Mouse (Mus musculus): ENCODE data around the gene Cfap97d2.

Cfap97d2 gene

DNA sequence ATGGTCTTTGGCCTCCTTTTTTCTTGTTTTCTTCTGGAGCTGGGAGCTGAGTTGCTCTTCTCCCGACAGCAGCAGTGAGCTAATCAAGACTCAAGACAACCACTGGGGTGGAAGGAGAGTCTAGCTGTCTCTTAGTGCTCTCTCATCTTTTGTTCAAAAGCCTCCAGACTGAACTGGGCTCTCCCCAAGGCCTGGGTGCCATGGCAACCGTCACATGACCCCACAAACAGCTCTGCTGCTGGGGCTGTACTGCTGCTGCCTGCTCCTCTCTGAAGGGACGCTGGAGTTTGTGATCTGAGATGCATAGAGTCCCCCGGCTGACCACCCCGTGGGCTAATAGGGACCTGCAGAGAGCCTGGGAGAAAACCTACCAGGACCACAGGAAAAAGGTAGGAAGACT, at the start of gene Cfap97d2:
Gene Cfap97d2 (plus strand): TSS at position 222 of the 400 bp plus-strand sequence.
- DNase-seq (ENCODE audit: extremely low read depth, insufficient read length, low spot score): no peak

DNA sequence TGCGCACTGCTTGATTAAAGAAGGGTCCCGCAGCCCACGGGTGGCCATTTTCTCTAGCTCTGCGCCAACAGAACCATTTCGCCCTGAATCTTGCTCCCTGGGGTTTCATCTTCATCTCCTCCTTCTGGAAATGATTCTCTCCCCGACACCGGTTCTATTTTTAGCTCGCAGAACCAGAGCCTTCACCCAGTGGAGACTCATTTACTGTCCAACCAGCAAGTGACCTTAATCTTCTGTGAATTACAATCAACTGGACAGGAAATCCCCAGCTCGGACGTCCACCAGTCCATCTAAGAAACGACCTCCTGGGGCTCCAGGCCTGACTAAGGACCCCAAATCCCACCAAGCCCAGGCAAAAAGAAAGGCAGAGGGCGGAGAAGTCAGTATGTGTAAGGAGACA, 48.2 kb upstream of the Cfap97d2 start:
- no peak for DNase-seq (ENCODE audit: extremely low read depth, insufficient read length, low spot score)

DNA sequence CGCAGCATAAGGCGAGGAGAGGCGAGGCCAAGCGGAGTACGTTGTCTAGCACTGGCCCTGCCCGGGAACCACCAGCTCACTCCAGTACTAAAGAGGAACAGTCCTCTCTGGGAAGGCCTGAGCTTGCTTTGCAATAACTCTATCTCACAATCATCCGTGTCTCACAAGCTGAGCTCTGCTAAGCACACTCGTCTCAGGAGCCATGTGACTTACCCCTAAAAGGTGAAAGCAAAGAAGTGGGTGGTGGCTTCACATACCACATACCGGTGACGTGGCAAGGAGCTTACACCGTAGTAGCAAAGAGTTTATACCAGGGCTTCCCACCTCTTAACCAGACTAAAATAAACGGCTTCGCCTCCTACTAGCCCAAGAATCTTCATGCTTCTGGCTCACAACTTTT, 45.4 kb upstream of the Cfap97d2 start:
- DNase-seq (ENCODE audit: extremely low read depth, insufficient read length, low spot score): no peak

DNA sequence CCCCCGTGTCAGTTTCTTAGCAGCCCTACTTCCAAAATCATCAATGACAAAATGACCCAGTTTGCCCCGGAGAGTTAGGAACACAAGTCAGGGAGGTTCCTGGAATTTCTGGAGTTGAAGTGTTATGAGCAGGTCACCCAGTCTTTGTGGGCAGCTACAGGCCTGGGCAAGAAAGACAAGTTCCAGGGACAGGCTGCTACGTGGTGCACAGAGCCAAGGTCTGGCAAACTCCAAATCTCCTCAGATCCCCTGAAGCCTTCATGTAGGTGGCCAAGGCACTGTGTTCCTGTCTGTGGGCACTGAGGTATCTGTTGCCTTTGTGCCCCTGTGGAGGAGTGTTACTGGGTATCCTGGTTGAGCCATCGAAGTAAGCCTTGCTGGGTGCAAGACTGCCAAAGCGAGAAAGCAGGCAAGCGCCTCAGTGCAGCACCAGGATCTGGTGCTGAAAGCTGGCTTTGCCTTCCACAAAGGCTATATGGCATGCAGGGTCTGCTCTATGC, 40.9 kb upstream of the Cfap97d2 start:
- no peak for DNase-seq (ENCODE audit: extremely low read depth, insufficient read length, low spot score)

- DNase-seq (ENCODE audit: extremely low read depth, insufficient read length, low spot score): no peak
These were observed 40.2 kb upstream of the Cfap97d2 start for GRCm38 (mm10) chr8:13665538-13665937.

GRCm38 (mm10) chr8:13665944-13666343, 39.7 kb upstream of the Cfap97d2 start:
- DNase-seq (ENCODE audit: extremely low read depth, insufficient read length, low spot score): no peak

DNA sequence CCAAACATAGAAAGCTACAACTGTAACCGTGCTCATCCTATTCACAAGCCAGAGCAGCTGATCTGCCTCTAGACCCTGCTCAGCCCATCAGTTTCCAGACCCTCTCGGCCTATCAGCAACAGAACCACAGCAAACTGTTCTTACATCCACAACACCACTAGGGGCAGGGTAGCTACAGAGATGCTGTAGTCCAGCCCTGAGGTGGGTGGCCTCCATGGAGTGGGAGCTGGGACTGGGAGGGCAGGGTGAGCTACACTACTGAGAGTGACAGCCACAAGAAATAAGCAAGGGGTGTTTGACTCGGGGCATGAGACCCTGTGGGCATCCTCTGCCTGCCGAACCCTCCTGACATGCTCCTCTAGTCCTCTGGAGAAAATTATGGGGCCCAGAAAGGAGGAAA, 37.8 kb upstream of the Cfap97d2 start:
- DNase-seq (ENCODE audit: extremely low read depth, insufficient read length, low spot score): peak; percentile 43

GRCm38 (mm10) chr8:13668367-13668766, 37.3 kb upstream of the Cfap97d2 start:
- DNase-seq (ENCODE audit: extremely low read depth, insufficient read length, low spot score): peak; percentile 74

GRCm38 (mm10) chr8:13670011-13670471, 35.6 kb upstream of the Cfap97d2 start:
- no peak for DNase-seq (ENCODE audit: extremely low read depth, insufficient read length, low spot score)

DNA sequence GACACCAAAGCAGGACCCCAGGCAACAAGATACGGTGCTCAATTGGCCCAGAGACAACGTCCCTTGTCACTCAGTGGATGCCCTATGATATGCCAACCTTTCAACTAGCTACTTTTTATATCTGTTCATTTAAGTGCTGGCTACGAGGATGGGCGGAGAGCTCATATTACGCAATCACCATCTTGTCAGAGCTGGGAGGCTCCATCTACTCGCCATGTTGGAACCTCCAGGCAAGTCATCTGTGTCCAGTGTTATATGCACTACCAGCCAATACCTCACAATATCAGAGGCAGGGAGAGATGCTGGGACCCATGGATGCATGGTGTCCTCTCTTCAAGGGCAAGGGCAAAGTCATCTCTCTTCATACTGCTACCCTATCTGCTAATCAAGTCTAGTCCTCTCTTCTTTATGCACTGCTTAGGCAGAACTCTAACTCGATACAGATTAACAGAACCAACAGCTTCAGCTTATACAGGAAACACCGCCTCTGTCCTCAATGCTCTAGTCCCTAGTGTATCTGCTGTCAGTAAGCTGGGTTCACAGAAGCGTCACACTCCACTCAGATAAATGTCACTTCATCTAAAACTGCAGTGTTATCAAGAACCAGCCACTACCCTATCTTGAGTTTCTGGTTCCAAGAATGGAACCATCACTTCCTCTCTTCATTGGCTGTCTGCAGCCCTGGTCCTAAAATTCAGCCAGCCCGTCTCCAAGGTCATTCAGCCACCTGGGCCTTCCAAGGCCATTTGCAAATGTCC, 34.3 kb upstream of the Cfap97d2 start:
- no peak for DNase-seq (ENCODE audit: extremely low read depth, insufficient read length, low spot score)

- DNase-seq (ENCODE audit: extremely low read depth, insufficient read length, low spot score): peak; percentile 54
These were observed 32.5 kb upstream of the Cfap97d2 start for GRCm38 (mm10) chr8:13673215-13673614.

DNA sequence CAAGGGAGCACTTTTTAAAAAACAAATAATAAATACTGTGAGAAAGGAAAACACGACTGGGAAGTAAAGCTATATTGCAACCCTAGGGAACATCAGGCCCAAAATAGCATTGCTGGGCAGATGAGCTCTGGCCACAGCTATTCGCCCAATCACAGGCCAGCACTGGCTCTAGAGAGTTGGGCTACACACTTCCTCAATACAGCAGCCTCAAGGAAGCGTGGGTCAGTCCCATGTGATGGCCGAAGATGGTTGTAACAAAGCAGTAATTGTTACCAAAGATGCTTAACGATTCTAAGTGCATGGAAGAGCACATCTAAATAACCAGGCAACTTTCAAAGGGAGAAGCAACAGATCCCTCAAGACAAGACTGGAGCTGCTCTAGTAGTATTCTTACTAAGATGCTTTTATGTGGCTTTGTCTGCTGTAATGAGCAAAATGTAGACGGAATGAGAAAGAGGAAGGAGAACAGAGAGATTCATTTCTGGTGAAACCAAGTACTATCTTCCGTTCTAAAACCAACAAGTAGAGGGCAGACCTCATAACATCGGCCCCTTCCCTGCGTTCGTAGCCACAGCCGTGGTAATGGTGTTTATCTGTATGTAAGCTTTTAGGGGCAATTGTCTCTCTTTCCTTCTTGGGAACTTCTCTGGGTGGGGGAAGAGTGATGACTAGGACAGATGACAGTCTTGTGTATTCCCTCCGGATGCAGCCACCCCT, 31.2 kb upstream of the Cfap97d2 start:
- no peak for DNase-seq (ENCODE audit: extremely low read depth, insufficient read length, low spot score)

- no peak for DNase-seq (ENCODE audit: extremely low read depth, insufficient read length, low spot score)
These were observed 30.6 kb upstream of the Cfap97d2 start for GRCm38 (mm10) chr8:13675121-13675520.

- DNase-seq (ENCODE audit: extremely low read depth, insufficient read length, low spot score): no peak
These were observed 30.2 kb upstream of the Cfap97d2 start for GRCm38 (mm10) chr8:13675524-13675923.

- no peak for DNase-seq (ENCODE audit: extremely low read depth, insufficient read length, low spot score)
These were observed 29.4 kb upstream of the Cfap97d2 start for GRCm38 (mm10) chr8:13676302-13676700.

- DNase-seq (ENCODE audit: extremely low read depth, insufficient read length, low spot score): peak; percentile 85
These were observed 28.8 kb upstream of the Cfap97d2 start for GRCm38 (mm10) chr8:13676701-13677412.

DNA sequence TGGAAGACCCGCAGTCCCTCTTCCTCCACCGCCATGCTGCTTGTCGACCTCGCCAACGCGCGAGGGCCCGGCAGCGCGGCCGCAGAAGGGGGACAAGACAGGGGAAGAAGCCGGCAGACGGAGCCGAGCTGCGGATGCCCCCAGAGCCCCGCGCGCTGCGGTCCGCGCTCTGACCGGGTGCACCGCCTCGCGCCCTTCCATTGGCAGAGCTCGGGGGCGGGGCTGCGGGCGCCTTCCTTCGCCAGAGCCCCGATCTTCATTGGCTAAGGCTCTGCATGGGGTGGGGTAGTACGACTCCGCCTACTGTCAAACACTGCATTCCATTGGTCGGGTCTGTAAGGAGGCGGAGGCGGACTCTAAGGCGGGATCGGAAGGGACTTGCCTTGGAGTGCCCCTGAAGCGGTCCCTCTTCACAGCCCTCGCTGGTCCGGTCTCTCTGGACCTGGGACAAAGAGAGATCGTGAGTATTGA, 28.2 kb upstream of the Cfap97d2 start, which contains the start of gene Rasa3:
Gene Rasa3 (minus strand): TSS at position 191 of the 471 bp plus-strand sequence.
- peak; percentile 94 for DNase-seq (ENCODE audit: extremely low read depth, insufficient read length, low spot score)

- DNase-seq (ENCODE audit: extremely low read depth, insufficient read length, low spot score): no peak
These were observed 27.5 kb upstream of the Cfap97d2 start for GRCm38 (mm10) chr8:13678182-13678581.

GRCm38 (mm10) chr8:13684131-13684530, 21.6 kb upstream of the Cfap97d2 start:
- DNase-seq (ENCODE audit: extremely low read depth, insufficient read length, low spot score): no peak

- DNase-seq (ENCODE audit: extremely low read depth, insufficient read length, low spot score): no peak
These were observed 19.9 kb upstream of the Cfap97d2 start for GRCm38 (mm10) chr8:13685674-13686314.

Measured in 3134 (cell line).